Mouse (Mus musculus) small intestine, adult 2 months (tissue): ENCODE results near the gene Pts.

Experiments
- CTCF ChIP-seq: fragments of 200-500 bp; IDR thresholded peaks from 2 replicates; pipeline ENCODE4 v1.5.1; 2012; ENCODE audit warnings: low read depth, mild to moderate bottlenecking, control low read depth, inconsistent platforms, low read length, moderate library complexity, mixed read lengths; ENCODE audit not compliant: insufficient replicate concordance, insufficient read length; ENCODE audit errors: extremely low read depth
- POLR2A ChIP-seq: fragments of 200-500 bp; IDR thresholded peaks from 2 replicates; pipeline ENCODE4 v1.6.1; 2012; ENCODE audit warnings: low read depth, mild to moderate bottlenecking, control low read depth, inconsistent platforms, low read length, moderate library complexity

DNA sequence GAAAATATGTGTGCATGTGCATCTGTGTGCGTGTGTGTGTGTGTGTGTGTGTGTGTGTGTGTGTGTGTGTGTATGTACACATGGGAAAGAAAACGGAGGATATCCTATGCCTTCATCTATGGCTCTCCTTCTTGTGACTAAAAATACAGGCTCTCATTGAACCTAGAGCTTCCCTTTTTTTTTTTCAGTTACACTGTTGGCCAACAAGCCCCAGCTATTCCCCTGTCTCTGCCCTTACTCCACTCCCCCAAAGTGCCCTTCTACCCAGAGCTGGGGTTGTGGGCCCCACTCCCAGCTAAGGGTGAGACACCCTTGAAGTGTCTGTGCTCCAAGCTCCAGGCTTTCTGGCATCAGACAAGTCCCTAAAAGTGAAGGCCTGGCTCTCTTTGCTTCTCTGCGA, 25.6 kb downstream of the Pts start:
- TF ChIP-seq CTCF (no peak), POLR2A (no peak)
